Mouse (Mus musculus) lung, postnatal 0 days (tissue): ENCODE results near the gene Defa17.
"Not testable (repeated sequence)": the region's sequence is repeated elsewhere in the genome, so short reads cannot be mapped to it uniquely, and the experiment has no call there.

Experiments
- CTCF ChIP-seq: IDR thresholded peaks from 2 replicates; pipeline ENCODE4 v1.5.1; 2016; ENCODE audit warnings: antibody characterized with exemption, mild to moderate bottlenecking
- EP300 ChIP-seq: IDR thresholded peaks from 2 replicates; pipeline ENCODE4 v1.6.1; 2016; ENCODE audit warnings: antibody characterized with exemption, mild to moderate bottlenecking, control low read depth

DNA sequence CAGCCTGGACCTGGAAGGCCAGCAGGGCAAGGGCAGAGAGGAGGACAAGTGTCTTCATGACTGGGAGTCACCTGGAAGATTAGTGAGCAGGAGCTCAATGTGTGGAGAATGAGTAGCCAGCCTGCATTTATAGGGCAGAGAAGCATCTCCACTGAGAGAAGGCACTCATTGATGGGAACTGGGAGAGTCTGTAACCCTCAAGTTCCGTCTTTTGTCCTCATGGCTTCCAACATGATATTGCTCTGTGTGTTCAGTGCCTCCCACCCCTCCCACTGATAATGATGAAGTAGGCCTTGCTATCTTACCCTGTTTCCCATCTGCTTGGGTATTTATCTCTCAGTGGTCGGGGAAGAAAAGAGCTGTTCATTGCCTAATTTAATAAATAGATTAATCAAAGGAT is 48.0 kb downstream of the Defa17 start, which contains the start of gene AY761184:
- TF ChIP-seq CTCF, EP300: not testable (repeated sequence)
